Mouse (Mus musculus): ENCODE measurements around the gene Tfr2. TPM values are rescaled to one million over a fixed set of nuclear protein-coding genes. Genes with fewer than 3 reads are reported as not detected.

Tfr2 gene
- polyA plus RNA-seq, 1 experiment: 0.52 TPM

- TF ChIP-seq CTCF (IDR thresholded peaks at IDR 0.05; ENCODE audit: extremely low read depth, insufficient read length, insufficient replicate concordance, low read depth, low read length): no peak
- no peak for TF ChIP-seq POLR2A (IDR thresholded peaks at IDR 0.05; ENCODE audit: low read depth, low read length)
- peak overlapping the region; percentile 92 for H3K27ac ChIP-seq (ENCODE audit: insufficient read depth, low read depth, low read length)
- peaks cover 22% of the 10 kb centered on the region for H3K36me3 ChIP-seq (ENCODE audit: control insufficient read depth, insufficient read depth, low read length)
- H3K4me1 ChIP-seq (ENCODE audit: control insufficient read depth, insufficient read depth, insufficient read length, low read length): peaks cover 18% of the 10 kb centered on the region
- peak overlapping the region; percentile 65 for H3K4me3 ChIP-seq (ENCODE audit: low read depth, low read length)
- no peaks in the 10 kb centered on the region for H3K27me3 ChIP-seq (ENCODE audit: control insufficient read depth, insufficient read depth, low read length)
- 19% methylated on average over 9 of the region's 9 CpGs for WGBS
These were observed 61.5 kb downstream of the Tfr2 start for GRCm38 (mm10) chr5:137631171-137631570.

- Histone ChIP-seq H3K36me3 (ENCODE audit: control insufficient read depth, insufficient read depth, low read length) (peaks cover 26% of the 10 kb centered on the region), H3K4me3 (ENCODE audit: low read depth, low read length) (peak overlapping the region; percentile 65), H3K27me3 (ENCODE audit: control insufficient read depth, insufficient read depth, low read length) (no peaks in the 10 kb centered on the region), H3K27ac (ENCODE audit: insufficient read depth, low read depth, low read length) (peak overlapping the region; percentile 92), H3K4me1 (ENCODE audit: control insufficient read depth, insufficient read depth, insufficient read length, low read length) (peaks cover 18% of the 10 kb centered on the region)
- WGBS: 36% methylated on average over 4 of the region's 4 CpGs
- TF ChIP-seq CTCF (IDR thresholded peaks at IDR 0.05; ENCODE audit: extremely low read depth, insufficient read length, insufficient replicate concordance, low read depth, low read length) (no peak), POLR2A (IDR thresholded peaks at IDR 0.05; ENCODE audit: low read depth, low read length) (no peak)
These were observed 62.0 kb downstream of the Tfr2 start for GRCm38 (mm10) chr5:137631591-137631990.

GRCm38 (mm10) chr5:137633397-137634084 lies 63.9 kb downstream of the Tfr2 start:
- 50% methylated on average over 12 of the region's 12 CpGs for WGBS
- no peaks in the 10 kb centered on the region for H3K27me3 ChIP-seq (ENCODE audit: control insufficient read depth, insufficient read depth, low read length)
- H3K27ac ChIP-seq (ENCODE audit: insufficient read depth, low read depth, low read length): no peak overlapping the region
- no peak overlapping the region for H3K4me3 ChIP-seq (ENCODE audit: low read depth, low read length)
- no peak for TF ChIP-seq CTCF (IDR thresholded peaks at IDR 0.05; ENCODE audit: extremely low read depth, insufficient read length, insufficient replicate concordance, low read depth, low read length)
- no peak for TF ChIP-seq POLR2A (IDR thresholded peaks at IDR 0.05; ENCODE audit: low read depth, low read length)
- peaks cover 18% of the 10 kb centered on the region for H3K4me1 ChIP-seq (ENCODE audit: control insufficient read depth, insufficient read depth, insufficient read length, low read length)
- H3K36me3 ChIP-seq (ENCODE audit: control insufficient read depth, insufficient read depth, low read length): peaks cover 46% of the 10 kb centered on the region

Other genes starting within 250 kb of the Tfr2 start
- 9.2 and 14.8 TPM in 2 replicates for gene Slc12a9, start 236.2 kb upstream of the Tfr2 start, polyA plus RNA-seq (2012; rRNA removed)
- 14.8 and 27.5 TPM in 2 replicates for gene Ephb4, start 219.7 kb upstream of the Tfr2 start, polyA plus RNA-seq (2012; rRNA removed)
- 0.98 and 2.3 TPM in 2 replicates for gene Zan, start 92.8 kb upstream of the Tfr2 start, polyA plus RNA-seq (2012; rRNA removed)
- gene Pop7, start 67.3 kb upstream of the Tfr2 start, polyA plus RNA-seq (2012; rRNA removed): 23.1 and 36.6 TPM in 2 replicates
- gene Gigyf1, start 51.3 kb upstream of the Tfr2 start, polyA plus RNA-seq (2012; rRNA removed): 7.3 and 15.7 TPM in 2 replicates
- gene Epo, start 36.6 kb upstream of the Tfr2 start, polyA plus RNA-seq (2012; rRNA removed): not detected in 2 replicates
- gene Gnb2, start 36.3 kb upstream of the Tfr2 start, polyA plus RNA-seq (2012; rRNA removed): 534 and 1,215 TPM in 2 replicates
- 0.47 and 1.0 TPM in 2 replicates for gene Actl6b, start 16.3 kb upstream of the Tfr2 start, polyA plus RNA-seq (2012; rRNA removed)
- 89.7 and 164 TPM in 2 replicates for gene Mospd3, start 31.2 kb downstream of the Tfr2 start, polyA plus RNA-seq (2012; rRNA removed)
- gene Pcolce, start 43.9 kb downstream of the Tfr2 start, polyA plus RNA-seq (2012; rRNA removed): 30.4 and 31.1 TPM in 2 replicates
- gene Fbxo24, start 59.2 kb downstream of the Tfr2 start, polyA plus RNA-seq (2012; rRNA removed): 0.08 and 0.19 TPM in 2 replicates
- 38.4 and 54.1 TPM in 2 replicates for gene Lrch4, start 59.3 kb downstream of the Tfr2 start, polyA plus RNA-seq (2012; rRNA removed)
- 19.1 and 29.0 TPM in 2 replicates for gene Gm20605, start 59.3 kb downstream of the Tfr2 start, polyA plus RNA-seq (2012; rRNA removed)
- 86.6 and 155 TPM in 2 replicates for gene Sap25, start 71.5 kb downstream of the Tfr2 start, polyA plus RNA-seq (2012; rRNA removed)
- 0.35 and 0.43 TPM in 2 replicates for gene Irs3, start 75.9 kb downstream of the Tfr2 start, polyA plus RNA-seq (2012; rRNA removed)
- gene Agfg2, start 114.9 kb downstream of the Tfr2 start, polyA plus RNA-seq (2012; rRNA removed): 6.1 and 11.6 TPM in 2 replicates
- 7.3 and 25.1 TPM in 2 replicates for gene Nyap1, start 171.8 kb downstream of the Tfr2 start, polyA plus RNA-seq (2012; rRNA removed)
- gene Tsc22d4, start 175.9 kb downstream of the Tfr2 start, polyA plus RNA-seq (2012; rRNA removed): 72.9 and 209 TPM in 2 replicates
- 40.0 and 75.4 TPM in 2 replicates for gene Ppp1r35, start 209.0 kb downstream of the Tfr2 start, polyA plus RNA-seq (2012; rRNA removed)
- gene Mepce, start 217.8 kb downstream of the Tfr2 start, polyA plus RNA-seq (2012; rRNA removed): 11.0 and 41.7 TPM in 2 replicates
- gene Zcwpw1, start 218.0 kb downstream of the Tfr2 start, polyA plus RNA-seq (2012; rRNA removed): 0.25 and 0.39 TPM in 2 replicates